ENCODE assay signal across 9 mouse cellular contexts in genomic region chr13:73417478-73418220, GRCm38 (mm10). TPM values are rescaled to one million over a fixed set of nuclear protein-coding genes. Genes with fewer than 3 reads are reported as not detected.
DNase-seq lines count a peak whose midpoint lies in the region; ATAC-seq and TF ChIP-seq lines count a peak whose summit lies in the region.
"Had no signal": no experiment of that assay in that cellular context is flagged by ENCODE, and none has a peak within 500 bp of the region (broad histone marks: within the 10 kb centered on the region; RNA-seq: fewer than 3 reads in every experiment).

No protein-coding gene starts in this region.

- no peak for ATAC-seq in neural tube, embryonic 11.5 days (ENCODE audit: insufficient read depth, low FRiP score, low TSS enrichment)

- no peaks in the 10 kb centered on the region for H3K9me3 ChIP-seq in neural tube, embryonic 11.5 days (ENCODE audit: control insufficient read depth, low read length)
- H3K9me3 ChIP-seq: megakaryocyte, embryonic 14.5 days had no signal

- no peak for DNase-seq in layer of hippocampus, adult 2 months (ENCODE audit: low spot score in 2 of 2)
- DNase-seq in layer of hippocampus, postnatal 14 days (ENCODE audit: low spot score in 2 of 2): no peak
- DNase-seq in R1 (ENCODE audit: low read depth, low spot score): peak; percentile 62
- peak; percentile 70 for DNase-seq in embryo, embryonic 10 days (ENCODE audit: low spot score)
- peak; percentile 44 to 58 for DNase-seq in kidney, postnatal 4 days
- DNase-seq in neural tube, embryonic 11.5 days (ENCODE audit: low spot score): peak; percentile 25
- DNase-seq in urinary bladder, postnatal 4 days (ENCODE audit: low spot score in 2 of 2): no peak
- no peak for DNase-seq in gastrocnemius, postnatal 4 days (ENCODE audit: low spot score in 2 of 2)

- no peaks in the 10 kb centered on the region for H3K36me3 ChIP-seq in neural tube, embryonic 11.5 days (ENCODE audit: control insufficient read depth, insufficient read depth, low read length)

- no peak overlapping the region for H3K4me2 ChIP-seq in neural tube, embryonic 11.5 days (ENCODE audit: low read depth)

- WGBS in neural tube, embryonic 11.5 days: 40% methylated on average over 15 of the region's 15 CpGs

- no peaks in the 10 kb centered on the region for H3K4me1 ChIP-seq in neural tube, embryonic 11.5 days (ENCODE audit: control insufficient read depth, insufficient read depth, low read length)

- H3K27ac ChIP-seq in layer of hippocampus, adult 2 months: no peak overlapping the region
- no peak overlapping the region for H3K27ac ChIP-seq in neural tube, embryonic 11.5 days (ENCODE audit: low read depth, low read length)

- H3K27me3 ChIP-seq in neural tube, embryonic 11.5 days (ENCODE audit: control insufficient read depth, insufficient read depth, low read length): no peaks in the 10 kb centered on the region

- no peak overlapping the region for H3K9ac ChIP-seq in neural tube, embryonic 11.5 days (ENCODE audit: low read length)

- H3K4me3 ChIP-seq in layer of hippocampus, adult 2 months: no peak overlapping the region
- no peak overlapping the region for H3K4me3 ChIP-seq in neural tube, embryonic 11.5 days (ENCODE audit: low read depth, low read length)
- H3K4me3 ChIP-seq: megakaryocyte, embryonic 14.5 days had no signal

- peak; percentile 73 for TF ChIP-seq CTCF in layer of hippocampus, adult 2 months (conservative IDR thresholded peaks at IDR 0.05)

RNA-seq across cellular contexts. Expression of gene Lpcat1, which starts 49.3 kb away (rescaled TPM):
- 10 to 100 TPM; 36.6 to 39.5 TPM for total RNA-seq in layer of hippocampus, adult 2 months (2021)
- total RNA-seq in layer of hippocampus, postnatal 14 days (2021): 10 to 100 TPM; 53.9 to 56.5 TPM
- 46.0 and 49.8 TPM in 2 replicates for polyA plus RNA-seq in neural tube, embryonic 11.5 days (2014; fragmentation: Nextera tagmentation; extraction: Ambion mirVana)
- 10 to 100 TPM; 17.8 to 19.0 TPM for total RNA-seq in gastrocnemius, postnatal 4 days (2021)

Comparison
In these comparisons a context has a peak if more than half of its experiments do, and no peak if none do; other contexts are left out.
1. DNase-seq: peak in R1 (single experiment), embryo, embryonic 10 days (single experiment), kidney, postnatal 4 days (2 of 2) and neural tube, embryonic 11.5 days (single experiment); none in layer of hippocampus, adult 2 months (0 of 2), layer of hippocampus, postnatal 14 days (0 of 2), urinary bladder, postnatal 4 days (0 of 2) and gastrocnemius, postnatal 4 days (0 of 2).